Mouse (Mus musculus) C2C12 (cell line): ENCODE results near the gene Nptx1. TPM values are rescaled to one million over a fixed set of nuclear protein-coding genes. Genes with fewer than 3 reads are reported as not detected.

Source experiments
- H3K27me3 ChIP-seq: one replicate; pipeline ENCODE4 v1.6.1; 2011; ENCODE audit not compliant: control insufficient read depth, insufficient read depth, insufficient read length
- H3K36me3 ChIP-seq: one replicate; pipeline ENCODE4 v1.6.1; 2011; ENCODE audit not compliant: control insufficient read depth, insufficient read depth
- H3K4me3 ChIP-seq: one replicate; pipeline ENCODE4 v1.5.1; 2011; ENCODE audit warnings: mild to moderate bottlenecking, control low read depth; ENCODE audit not compliant: poor library complexity, insufficient read depth, severe bottlenecking
- H3K79me2 ChIP-seq: one replicate; pipeline ENCODE4 v1.6.1; 2011; ENCODE audit not compliant: control insufficient read depth, insufficient read depth
- H3K79me3 ChIP-seq: one replicate; pipeline ENCODE4 v1.6.1; 2011; ENCODE audit warnings: low read depth, control low read depth
- H3ac ChIP-seq: one replicate; pipeline ENCODE3; 2011; ENCODE audit warnings: low read depth; ENCODE audit not compliant: control insufficient read depth, insufficient read length
- CEBPB ChIP-seq: IDR thresholded peaks from one replicate; pipeline ENCODE4 v1.6.1; 2011; ENCODE audit warnings: low read depth, mild to moderate bottlenecking, control low read depth, moderate library complexity
- CTCF ChIP-seq: IDR thresholded peaks from one replicate; pipeline ENCODE4 v1.5.1; 2011; ENCODE audit not compliant: control insufficient read depth, insufficient read depth, insufficient read length
- FOSL1 ChIP-seq: IDR thresholded peaks from one replicate; pipeline ENCODE4 v1.8.0; 2011; ENCODE audit warnings: mild to moderate bottlenecking, low read length; ENCODE audit not compliant: poor library complexity, insufficient read depth, severe bottlenecking
- MAX ChIP-seq: IDR thresholded peaks from one replicate; pipeline ENCODE4 v1.6.1; 2011; ENCODE audit warnings: mild to moderate bottlenecking, control low read depth
- MYOD1 ChIP-seq: IDR thresholded peaks from one replicate; pipeline ENCODE4 v1.6.1; 2011; ENCODE audit warnings: low read depth; ENCODE audit not compliant: control insufficient read depth, insufficient read length
- MYOG ChIP-seq: IDR thresholded peaks from one replicate; pipeline ENCODE4 v1.6.1; 2011; ENCODE audit not compliant: control insufficient read depth, insufficient read length; ENCODE audit errors: extremely low read depth
- USF1 ChIP-seq: IDR thresholded peaks from one replicate; pipeline ENCODE4 v1.6.1; 2011; ENCODE audit warnings: low read depth, mild to moderate bottlenecking, control low read depth, moderate library complexity
- long read RNA-seq, 2 experiments: library from polyadenylated mRNA; unstranded; transcript quantifications; one replicate each; pipeline ENCODE4 v2.0.0; 2019 to 2020
- polyA plus RNA-seq: library from polyadenylated mRNA; unstranded; fragments of >200 nt; fragmentation: generic; extraction: Trizol; gene quantifications from one replicate; pipeline ENCODE4 v1.2.1, GENCODE M21; 2012; ENCODE audit warnings: missing spikeins

Gene Nptx1
- 30.2 TPM for polyA plus RNA-seq
- long read RNA-seq, experiment 1, partial matches to known transcripts: 0 of 2 reads
- long read RNA-seq, experiment 1, other reads (novel, unspliced or antisense): 2 of 2 reads
- long read RNA-seq, experiment 2, full-length matches to known transcripts: 13 of 29 reads
- long read RNA-seq, experiment 2, partial matches to known transcripts: 2 of 29 reads
- long read RNA-seq, experiment 2, other reads (novel, unspliced or antisense): 14 of 29 reads

GRCm38 (mm10) chr11:119547183-119547921 is at the start of gene Nptx1:
Nptx1 (minus strand) TSS chr11:119547753.
- H3K79me2 ChIP-seq: peaks cover 24% of the 10 kb centered on the region
- H3K79me3 ChIP-seq: peaks cover 1% of the 10 kb centered on the region
- peak within 1 kb of the TSS; percentile 43 for H3K4me3 ChIP-seq
- TF ChIP-seq CEBPB: no peak
- TF ChIP-seq CTCF: no peak
- TF ChIP-seq FOSL1: no peak
- TF ChIP-seq MYOG: no peak
- TF ChIP-seq MYOD1: no peak
- TF ChIP-seq MAX: no peak
- no peak for TF ChIP-seq USF1
- peak within 1 kb of the TSS; percentile 49 for H3ac ChIP-seq
- no peaks in the 10 kb centered on the region for H3K36me3 ChIP-seq
- peaks cover 7% of the 10 kb centered on the region for H3K27me3 ChIP-seq

- H3K27me3 ChIP-seq: no peaks in the 10 kb centered on the region
- H3K4me3 ChIP-seq: no peak overlapping the region
- no peaks in the 10 kb centered on the region for H3K79me2 ChIP-seq
- no peaks in the 10 kb centered on the region for H3K79me3 ChIP-seq
- no peaks in the 10 kb centered on the region for H3K36me3 ChIP-seq
- no peak overlapping the region for H3ac ChIP-seq
- TF ChIP-seq FOSL1 (no peak), CEBPB (no peak), CTCF (no peak), USF1 (no peak), MAX (no peak), MYOG (no peak), MYOD1 (no peak)
These were observed 46.4 kb upstream of the Nptx1 start for GRCm38 (mm10) chr11:119593966-119594365.

GRCm38 (mm10) chr11:119589242-119589641 is 41.7 kb upstream of the Nptx1 start:
- Histone ChIP-seq H3K79me2 (no peaks in the 10 kb centered on the region), H3K36me3 (no peaks in the 10 kb centered on the region), H3K79me3 (no peaks in the 10 kb centered on the region), H3ac (no peak overlapping the region), H3K4me3 (no peak overlapping the region), H3K27me3 (no peaks in the 10 kb centered on the region)
- TF ChIP-seq CEBPB (no peak), MYOG (no peak), MAX (no peak), FOSL1 (no peak), CTCF (no peak), USF1 (no peak), MYOD1 (no peak)

- TF ChIP-seq USF1 (no peak), CEBPB (no peak), FOSL1 (no peak), MYOG (no peak), CTCF (no peak)
- Histone ChIP-seq H3K79me2 (no peaks in the 10 kb centered on the region), H3K36me3 (no peaks in the 10 kb centered on the region), H3K27me3 (no peaks in the 10 kb centered on the region), H3K4me3 (no peak overlapping the region), H3K79me3 (no peaks in the 10 kb centered on the region), H3ac (no peak overlapping the region)
These were observed 39.6 kb upstream of the Nptx1 start for GRCm38 (mm10) chr11:119587112-119587511.

GRCm38 (mm10) chr11:119586511-119586910 is 39.0 kb upstream of the Nptx1 start:
- Histone ChIP-seq H3ac (no peak overlapping the region), H3K79me2 (no peaks in the 10 kb centered on the region), H3K79me3 (no peaks in the 10 kb centered on the region), H3K36me3 (no peaks in the 10 kb centered on the region), H3K4me3 (no peak overlapping the region), H3K27me3 (no peaks in the 10 kb centered on the region)
- no peak for TF ChIP-seq CEBPB
- TF ChIP-seq FOSL1: no peak
- TF ChIP-seq MYOG: no peak
- TF ChIP-seq USF1: no peak
- TF ChIP-seq MAX: no peak
- TF ChIP-seq CTCF: no peak
- TF ChIP-seq MYOD1: no peak
